Mouse (Mus musculus) embryonic facial prominence, embryonic 15.5 days (tissue): ENCODE data around the gene Acsl5. TPM values are rescaled to one million over a fixed set of nuclear protein-coding genes. Genes with fewer than 3 reads are reported as not detected.

Source experiments
- ATAC-seq: fragments of 200-750 bp; cut with Nextera tagmentation; 2 replicates; pipeline ENCODE4 v1.8.0; 2017; ENCODE audit warnings: low read depth, moderate TSS enrichment; ENCODE audit not compliant: insufficient number of reproducible peaks, low FRiP score, low TSS enrichment
- H3K27ac ChIP-seq: fragments of 300-500 bp; sonication (generic); replicated peaks from 2 replicates; pipeline ENCODE4 v1.5.1; 2015; ENCODE audit warnings: mild to moderate bottlenecking, inconsistent platforms
- H3K27me3 ChIP-seq: fragments of 300-500 bp; sonication (generic); 2 replicates; pipeline ENCODE4 v1.6.1; 2015; ENCODE audit warnings: inconsistent platforms
- H3K36me3 ChIP-seq: fragments of 300-500 bp; sonication (generic); 2 replicates; pipeline ENCODE4 v1.6.1; 2015; ENCODE audit warnings: mild to moderate bottlenecking, inconsistent platforms
- H3K4me1 ChIP-seq: fragments of 300-500 bp; sonication (generic); 2 replicates; pipeline ENCODE4 v1.6.1; 2015; ENCODE audit warnings: inconsistent platforms
- H3K4me2 ChIP-seq: fragments of 300-500 bp; sonication (generic); replicated peaks from 2 replicates; pipeline ENCODE4 v1.6.1; 2015; ENCODE audit warnings: mild to moderate bottlenecking, inconsistent platforms
- H3K4me3 ChIP-seq: fragments of 300-500 bp; sonication (generic); replicated peaks from 2 replicates; pipeline ENCODE4 v1.5.1; 2015; ENCODE audit warnings: mild to moderate bottlenecking, inconsistent platforms
- H3K9ac ChIP-seq: fragments of 300-500 bp; sonication (generic); 2 replicates; pipeline ENCODE4 v1.6.1; 2015; ENCODE audit warnings: inconsistent platforms
- H3K9me3 ChIP-seq: fragments of 300-500 bp; sonication (generic); replicated peaks from 2 replicates; pipeline ENCODE4 v1.6.1; 2016; ENCODE audit warnings: inconsistent platforms
- WGBS: fragments of 180-500 bp; shearing (Covaris S2); methylation state at CpG from one replicate; pipeline ENCODE4 v1.1.7; 2015; 5-methylcytosine and 5-hydroxymethylcytosine counted together
- polyA plus RNA-seq: library from polyadenylated mRNA; unstranded; fragments of >200 nt; fragmentation: Nextera tagmentation; extraction: Ambion mirVana; gene quantifications from 2 replicates; pipeline ENCODE4 v1.2.1, GENCODE M21; 2015

Gene Acsl5
- 41.0 and 45.0 TPM in 2 replicates for polyA plus RNA-seq

- Histone ChIP-seq H3K4me2 (no peak within 1 kb of the TSS), H3K4me3 (no peak within 1 kb of the TSS), H3K4me1 (peaks cover 9% of the 10 kb centered on the region), H3K9ac (no peak within 1 kb of the TSS), H3K27ac (no peak within 1 kb of the TSS), H3K27me3 (no peaks in the 10 kb centered on the region), H3K9me3 (no peaks in the 10 kb centered on the region), H3K36me3 (no peaks in the 10 kb centered on the region)
- no peak for ATAC-seq
- 91% methylated on average over 9 of the region's 9 CpGs for WGBS
Observed at GRCm38 (mm10) chr19:55251383-55252124, at the start of gene Acsl5. TSS of gene Acsl5 (plus strand) at chr19:55251938.

- Histone ChIP-seq H3K4me3 (no peak overlapping the region), H3K4me1 (no peaks in the 10 kb centered on the region), H3K4me2 (no peak overlapping the region), H3K9ac (no peak overlapping the region), H3K27ac (no peak overlapping the region), H3K36me3 (no peaks in the 10 kb centered on the region), H3K9me3 (no peaks in the 10 kb centered on the region), H3K27me3 (no peaks in the 10 kb centered on the region)
- ATAC-seq = no peak
- WGBS = 32% methylated on average over 8 of the region's 8 CpGs
Observed at GRCm38 (mm10) chr19:55206482-55207138, 45.1 kb upstream of the Acsl5 start.

- no peak overlapping the region for H3K4me3 ChIP-seq
- H3K27ac ChIP-seq = no peak overlapping the region
- WGBS = 58% methylated on average over 6 of the region's 6 CpGs
- no peaks in the 10 kb centered on the region for H3K27me3 ChIP-seq
- H3K36me3 ChIP-seq = no peaks in the 10 kb centered on the region
- H3K4me2 ChIP-seq = no peak overlapping the region
- H3K9ac ChIP-seq = no peak overlapping the region
- H3K4me1 ChIP-seq = no peaks in the 10 kb centered on the region
- no peaks in the 10 kb centered on the region for H3K9me3 ChIP-seq
- ATAC-seq = no peak
Observed at GRCm38 (mm10) chr19:55207205-55207604, 44.5 kb upstream of the Acsl5 start.

- Histone ChIP-seq H3K4me2 (no peak overlapping the region), H3K9me3 (no peaks in the 10 kb centered on the region), H3K4me3 (no peak overlapping the region), H3K36me3 (no peaks in the 10 kb centered on the region), H3K27ac (no peak overlapping the region), H3K4me1 (no peaks in the 10 kb centered on the region), H3K27me3 (no peaks in the 10 kb centered on the region), H3K9ac (no peak overlapping the region)
- 62% methylated on average over 25 of the region's 25 CpGs for WGBS
- no peak for ATAC-seq
Observed at GRCm38 (mm10) chr19:55207746-55208538, 43.8 kb upstream of the Acsl5 start.

GRCm38 (mm10) chr19:55208654-55209053 is 43.1 kb upstream of the Acsl5 start:
- WGBS = 72% methylated on average over 4 of the region's 4 CpGs
- H3K4me2 ChIP-seq = no peak overlapping the region
- ATAC-seq = no peak
- no peak overlapping the region for H3K27ac ChIP-seq
- no peak overlapping the region for H3K9ac ChIP-seq
- H3K27me3 ChIP-seq = no peaks in the 10 kb centered on the region
- no peaks in the 10 kb centered on the region for H3K9me3 ChIP-seq
- H3K4me1 ChIP-seq = no peaks in the 10 kb centered on the region
- no peaks in the 10 kb centered on the region for H3K36me3 ChIP-seq
- no peak overlapping the region for H3K4me3 ChIP-seq

GRCm38 (mm10) chr19:55209084-55209483 is 42.7 kb upstream of the Acsl5 start:
- Histone ChIP-seq H3K4me3 (no peak overlapping the region), H3K9me3 (no peaks in the 10 kb centered on the region), H3K27me3 (no peaks in the 10 kb centered on the region), H3K9ac (no peak overlapping the region), H3K36me3 (no peaks in the 10 kb centered on the region), H3K4me2 (no peak overlapping the region), H3K4me1 (no peaks in the 10 kb centered on the region), H3K27ac (no peak overlapping the region)
- 81% methylated on average over 3 of the region's 3 CpGs for WGBS
- ATAC-seq = no peak

GRCm38 (mm10) chr19:55211698-55212097 is 40.0 kb upstream of the Acsl5 start:
- 92% methylated on average over 1 of the region's 1 CpGs for WGBS
- H3K27me3 ChIP-seq = no peaks in the 10 kb centered on the region
- no peaks in the 10 kb centered on the region for H3K36me3 ChIP-seq
- H3K4me3 ChIP-seq = no peak overlapping the region
- no peak overlapping the region for H3K27ac ChIP-seq
- H3K9ac ChIP-seq = no peak overlapping the region
- H3K9me3 ChIP-seq = no peaks in the 10 kb centered on the region
- no peaks in the 10 kb centered on the region; the same call in 1 of the 2 replicates for H3K4me1 ChIP-seq
- no peak for ATAC-seq
- no peak overlapping the region for H3K4me2 ChIP-seq

GRCm38 (mm10) chr19:55213617-55214340 is 38.0 kb upstream of the Acsl5 start:
- ATAC-seq = no peak
- Histone ChIP-seq H3K4me1 (peaks cover 8% of the 10 kb centered on the region), H3K9me3 (no peaks in the 10 kb centered on the region), H3K9ac (no peak overlapping the region), H3K27ac (peak overlapping the region; percentile 22; the same call in 1 of the 2 replicates), H3K4me3 (no peak overlapping the region), H3K4me2 (no peak overlapping the region), H3K27me3 (no peaks in the 10 kb centered on the region), H3K36me3 (no peaks in the 10 kb centered on the region)
- 66% methylated on average over 12 of the region's 12 CpGs for WGBS

GRCm38 (mm10) chr19:55216876-55217275 is 34.9 kb upstream of the Acsl5 start:
- H3K9me3 ChIP-seq = no peaks in the 10 kb centered on the region
- H3K9ac ChIP-seq = no peak overlapping the region
- no peaks in the 10 kb centered on the region for H3K27me3 ChIP-seq
- H3K27ac ChIP-seq = no peak overlapping the region
- no peak for ATAC-seq
- peaks cover 11% of the 10 kb centered on the region for H3K4me1 ChIP-seq
- no peak overlapping the region for H3K4me2 ChIP-seq
- 85% methylated on average over 4 of the region's 4 CpGs for WGBS
- no peak overlapping the region for H3K4me3 ChIP-seq
- no peaks in the 10 kb centered on the region for H3K36me3 ChIP-seq

- no peaks in the 10 kb centered on the region for H3K9me3 ChIP-seq
- H3K4me1 ChIP-seq = peaks cover 11% of the 10 kb centered on the region
- H3K4me2 ChIP-seq = no peak overlapping the region
- H3K27ac ChIP-seq = no peak overlapping the region
- H3K9ac ChIP-seq = no peak overlapping the region
- 58% methylated on average over 9 of the region's 9 CpGs for WGBS
- no peak overlapping the region for H3K4me3 ChIP-seq
- no peak for ATAC-seq
- H3K36me3 ChIP-seq = no peaks in the 10 kb centered on the region
- H3K27me3 ChIP-seq = no peaks in the 10 kb centered on the region
Observed at GRCm38 (mm10) chr19:55217365-55217764, 34.4 kb upstream of the Acsl5 start.
